Mouse (Mus musculus) liver, embryonic 14.5 days (tissue): ENCODE data around the gene Dand5.

Experiments used
- CTCF ChIP-seq: IDR thresholded peaks from 2 replicates; pipeline ENCODE4 v1.5.1; 2016; ENCODE audit warnings: antibody characterized with exemption, low read depth, control low read depth
- EP300 ChIP-seq: IDR thresholded peaks from 2 replicates; pipeline ENCODE4 v1.6.1; 2016; ENCODE audit warnings: antibody characterized with exemption, low read depth

GRCm38 (mm10) chr8:84794486-84794885, 28.1 kb downstream of the Dand5 start:
- TF ChIP-seq CTCF (no peak), EP300 (no peak)
